Mouse (Mus musculus) CH12.LX (cell line): ENCODE measurements at regions not wholly inside any gene's neighbourhood (a gene's known extent, or its start where the extent isn't known, plus 50 kb on each side); places are given as distances from the start of the nearest gene placed in this dataset.

ENCODE experiments used
- DNase-seq: peaks from one replicate; pipeline ENCODE4 v3.0.0-alpha.2; 2013; ENCODE audit errors: extremely low read depth
- H3K27ac ChIP-seq: 2 replicates; pipeline ENCODE4 v1.5.1; 2012; ENCODE audit warnings: low read depth, mild to moderate bottlenecking, control low read depth, moderate library complexity; ENCODE audit not compliant: insufficient read depth
- H3K27me3 ChIP-seq: replicated peaks from 2 replicates; pipeline ENCODE3; 2012; ENCODE audit warnings: inconsistent platforms
- H3K36me3 ChIP-seq, 2 experiments: replicated peaks in 1 of 2; 2 replicates each; pipeline versions ENCODE3 to v1.6.1; 2012; ENCODE audit warnings: inconsistent platforms in 1 of 2, low read length in 1 of 2, mild to moderate bottlenecking in 1 of 2, mixed read lengths in 1 of 2, moderate library complexity in 1 of 2; ENCODE audit not compliant: control insufficient read depth in 1 of 2, insufficient read depth in 1 of 2
- H3K4me1 ChIP-seq, 2 experiments: 2 replicates each; pipeline ENCODE4 v1.6.1; 2012; ENCODE audit warnings: inconsistent platforms in 1 of 2, moderate library complexity in 1 of 2; ENCODE audit not compliant: insufficient read depth in 2 of 2, control insufficient read depth in 1 of 2
- H3K4me2 ChIP-seq: 2 replicates; pipeline ENCODE4 v1.6.1; 2012; ENCODE audit warnings: low read depth, mild to moderate bottlenecking, control low read depth; ENCODE audit not compliant: poor library complexity, insufficient read depth, severe bottlenecking
- H3K4me3 ChIP-seq, 3 experiments: fragments of 150-350 bp in 1 of 3; sonication (generic) in 1 of 3; replicated peaks in 1 of 3; 2 replicates each; pipeline versions ENCODE3 to v1.5.1; 2011 to 2012; ENCODE audit warnings: low read depth in 2 of 3, low read length in 2 of 3, mild to moderate bottlenecking in 2 of 3, moderate library complexity in 2 of 3, control low read depth in 1 of 3, improper control_type of control experiment in 1 of 3, inconsistent platforms in 1 of 3, mixed read lengths in 1 of 3; ENCODE audit not compliant: poor library complexity in 1 of 3
- H3K79me2 ChIP-seq: replicated peaks from 2 replicates; pipeline ENCODE4 v1.6.1; 2012; ENCODE audit warnings: mild to moderate bottlenecking, moderate library complexity; ENCODE audit not compliant: control insufficient read depth, poor library complexity, insufficient read depth, severe bottlenecking; ENCODE audit errors: extremely low read depth
- H3K9ac ChIP-seq: 2 replicates; pipeline ENCODE4 v1.6.1; 2012; ENCODE audit warnings: low read depth, mild to moderate bottlenecking, control low read depth, moderate library complexity; ENCODE audit not compliant: insufficient read depth
- H3K9me3 ChIP-seq: replicated peaks from 2 replicates; pipeline ENCODE3; 2012; ENCODE audit warnings: low read length, inconsistent platforms, mixed read lengths
- BHLHE40 ChIP-seq: IDR thresholded peaks from 2 replicates; pipeline ENCODE4 v1.6.1; 2011; ENCODE audit warnings: mild to moderate bottlenecking, low read depth, low read length, improper control_type of control experiment
- CHD1 ChIP-seq: IDR thresholded peaks from 2 replicates; pipeline ENCODE4 v1.6.1; 2012; ENCODE audit warnings: low read depth, low read length, improper control_type of control experiment, inconsistent platforms
- CTCF ChIP-seq, 2 experiments: IDR thresholded peaks in 1 of 2; conservative IDR thresholded peaks in 1 of 2; 2 replicates each; pipeline ENCODE4 v1.5.1; 2011 to 2012; ENCODE audit warnings: low read depth in 2 of 2, low read length in 2 of 2, improper control_type of control experiment in 1 of 2, inconsistent platforms in 1 of 2, mild to moderate bottlenecking in 1 of 2, moderate library complexity in 1 of 2
- E2F4 ChIP-seq: IDR thresholded peaks from 2 replicates; pipeline ENCODE4 v1.6.1; 2011; ENCODE audit warnings: low read depth, low read length, improper control_type of control experiment; ENCODE audit not compliant: insufficient replicate concordance
- EP300 ChIP-seq: IDR thresholded peaks from 2 replicates; pipeline ENCODE4 v1.6.1; 2011; ENCODE audit warnings: low read length, improper control_type of control experiment
- GABPA ChIP-seq: IDR thresholded peaks from 2 replicates; pipeline ENCODE4 v1.6.1; 2012; ENCODE audit warnings: low read depth, low read length, improper control_type of control experiment, inconsistent platforms; ENCODE audit not compliant: insufficient replicate concordance
- HCFC1 ChIP-seq: IDR thresholded peaks from 2 replicates; pipeline ENCODE4 v1.6.1; 2012; ENCODE audit warnings: low read depth, mild to moderate bottlenecking, inconsistent platforms, low read length, improper control_type of control experiment
- IRF4 ChIP-seq: IDR thresholded peaks from 2 replicates; pipeline ENCODE4 v1.6.1; 2014; ENCODE audit warnings: low read depth, mild to moderate bottlenecking, inconsistent platforms, low read length, improper control_type of control experiment
- JUN ChIP-seq: IDR thresholded peaks from 2 replicates; pipeline ENCODE4 v1.6.1; 2011; ENCODE audit warnings: low read depth, mild to moderate bottlenecking, low read length, improper control_type of control experiment, moderate library complexity; ENCODE audit not compliant: insufficient read depth
- MAX ChIP-seq: IDR thresholded peaks from 2 replicates; pipeline ENCODE4 v1.6.1; 2011; ENCODE audit warnings: low read length, improper control_type of control experiment
- MAZ ChIP-seq: IDR thresholded peaks from 2 replicates; pipeline ENCODE4 v1.6.1; 2012; ENCODE audit warnings: low read depth, mild to moderate bottlenecking, inconsistent platforms, low read length, improper control_type of control experiment, moderate library complexity
- MEF2A ChIP-seq: IDR thresholded peaks from 2 replicates; pipeline ENCODE4 v1.6.1; 2014; ENCODE audit warnings: low read depth, mild to moderate bottlenecking, inconsistent platforms, low read length, improper control_type of control experiment, borderline replicate concordance
- MXI1 ChIP-seq: IDR thresholded peaks from 2 replicates; pipeline ENCODE4 v1.6.1; 2011; ENCODE audit warnings: mild to moderate bottlenecking, low read depth, low read length, improper control_type of control experiment
- NELFE ChIP-seq: IDR thresholded peaks from 2 replicates; pipeline ENCODE4 v1.6.1; 2011; ENCODE audit warnings: low read depth, low read length, improper control_type of control experiment
- NRF1 ChIP-seq: IDR thresholded peaks from 2 replicates; pipeline ENCODE4 v1.6.1; 2014; ENCODE audit warnings: low read depth, mild to moderate bottlenecking, inconsistent platforms, low read length, improper control_type of control experiment, moderate library complexity
- POLR2A ChIP-seq: IDR thresholded peaks from 2 replicates; pipeline ENCODE4 v1.6.1; 2011; ENCODE audit warnings: low read depth, mild to moderate bottlenecking, improper control_type of control experiment, low read length
- POLR2AphosphoS2 ChIP-seq: IDR thresholded peaks from 2 replicates; pipeline ENCODE4 v1.6.1; 2011; ENCODE audit warnings: low read depth, low read length, improper control_type of control experiment
- RAD21 ChIP-seq: IDR thresholded peaks from 2 replicates; pipeline ENCODE4 v1.6.1; 2011; ENCODE audit warnings: low read depth, mild to moderate bottlenecking, low read length, improper control_type of control experiment, moderate library complexity
- RCOR1 ChIP-seq: conservative IDR thresholded peaks from 2 replicates; pipeline ENCODE4 v1.6.1; 2012; ENCODE audit warnings: low read depth, mild to moderate bottlenecking, inconsistent platforms, low read length, improper control_type of control experiment
- SIN3A ChIP-seq: IDR thresholded peaks from 2 replicates; pipeline ENCODE4 v1.6.1; 2012; ENCODE audit warnings: low read length, improper control_type of control experiment, inconsistent platforms
- TBP ChIP-seq: conservative IDR thresholded peaks from 2 replicates; pipeline ENCODE4 v1.6.1; 2011; ENCODE audit warnings: low read depth, low read length, improper control_type of control experiment
- TCF12 ChIP-seq: IDR thresholded peaks from 2 replicates; pipeline ENCODE4 v1.6.1; 2014; ENCODE audit warnings: low read depth, mild to moderate bottlenecking, inconsistent platforms, low read length, improper control_type of control experiment
- USF1 ChIP-seq: IDR thresholded peaks from 2 replicates; pipeline ENCODE4 v1.6.1; 2014; ENCODE audit warnings: low read depth, mild to moderate bottlenecking, inconsistent platforms, low read length, improper control_type of control experiment
- ZC3H11A ChIP-seq: IDR thresholded peaks from 2 replicates; pipeline ENCODE4 v1.6.1; 2012; ENCODE audit warnings: low read depth, mild to moderate bottlenecking, inconsistent platforms, low read length, improper control_type of control experiment
- dilution Hi-C: fragments of 300-500 bp; cut with MboI; formaldehyde crosslinking; loops from 2 replicates; pipeline ENCODE4 v1.14.3; 2020; ENCODE audit warnings: low sequenced_read_pairs; ENCODE audit not compliant: extremely low pct_unique_long_range_greater_than_20kb, extremely low pct_ligation_motif_present
- in situ Hi-C: fragments of 300-500 bp; cut with MboI; formaldehyde crosslinking; loops from 3 replicates; pipeline ENCODE4 v1.14.3; 2019; ENCODE audit warnings: low sequenced_read_pairs, low pct_ligation_motif_present, low pct_unique_long_range_greater_than_20kb, mixed read lengths

- H3K36me3 ChIP-seq = no peaks in the 10 kb centered on the region
- H3K9me3 ChIP-seq = peaks cover 55% of the 10 kb centered on the region
- no peak overlapping the region for H3K9ac ChIP-seq
- no peaks in the 10 kb centered on the region for H3K79me2 ChIP-seq
- in situ Hi-C loops = no loop called here
- no peaks in the 10 kb centered on the region for H3K4me1 ChIP-seq
- no peak overlapping the region for H3K27ac ChIP-seq
- no peaks in the 10 kb centered on the region for H3K27me3 ChIP-seq
- dilution Hi-C loops = no loop called here
- H3K4me2 ChIP-seq = no peak overlapping the region
- TF ChIP-seq MAX (no peak), E2F4 (no peak), CTCF (conservative IDR thresholded peaks at IDR 0.05 in 1 of 2, IDR thresholded peaks at IDR 0.05 in 1 of 2; ENCODE audit: low read depth in 2 of 2, low read length in 2 of 2) (no peak), MEF2A (no peak), SIN3A (no peak), NELFE (no peak), CHD1 (no peak)
- H3K4me3 ChIP-seq = no peak overlapping the region
- no peak for DNase-seq
These were observed 185.6 kb downstream of the Gxylt1 start for GRCm38 (mm10) chr15:93089347-93089746.

GRCm38 (mm10) chr15:93084967-93085617 is 189.9 kb downstream of the Gxylt1 start:
- H3K4me2 ChIP-seq = no peak overlapping the region
- H3K27me3 ChIP-seq = no peaks in the 10 kb centered on the region
- in situ Hi-C loops = no loop called here
- no peaks in the 10 kb centered on the region for H3K36me3 ChIP-seq
- dilution Hi-C loops = no loop called here
- TF ChIP-seq NRF1 = no peak
- TF ChIP-seq NELFE = no peak
- no peak for TF ChIP-seq MXI1
- TF ChIP-seq JUN = no peak
- TF ChIP-seq BHLHE40 = no peak
- no peak for TF ChIP-seq GABPA
- no peak for TF ChIP-seq HCFC1
- TF ChIP-seq, all 38 proteins: peak for 0
- no peak for DNase-seq
- no peaks in the 10 kb centered on the region for H3K79me2 ChIP-seq
- no peak overlapping the region for H3K27ac ChIP-seq
- H3K9ac ChIP-seq = no peak overlapping the region
- H3K4me1 ChIP-seq = no peaks in the 10 kb centered on the region
- peaks cover 64% of the 10 kb centered on the region for H3K9me3 ChIP-seq
- no peak overlapping the region for H3K4me3 ChIP-seq

- no peak overlapping the region for H3K9ac ChIP-seq
- no peaks in the 10 kb centered on the region for H3K79me2 ChIP-seq
- H3K4me2 ChIP-seq = no peak overlapping the region
- no peaks in the 10 kb centered on the region for H3K4me1 ChIP-seq
- TF ChIP-seq USF1 = no peak
- no peak for TF ChIP-seq HCFC1
- no peak for TF ChIP-seq MXI1
- TF ChIP-seq SIN3A = no peak
- no peak for TF ChIP-seq MEF2A
- no peak for TF ChIP-seq MAZ
- no peak for TF ChIP-seq EP300
- TF ChIP-seq RCOR1 = no peak
- TF ChIP-seq POLR2AphosphoS2 = no peak
- no peak for TF ChIP-seq POLR2A
- no peak for TF ChIP-seq TBP
- no peak for TF ChIP-seq RAD21
- no peak for TF ChIP-seq TCF12
- TF ChIP-seq NRF1 = no peak
- no peak for TF ChIP-seq IRF4
- no peak for TF ChIP-seq ZC3H11A
- no peak for TF ChIP-seq CHD1
- H3K27me3 ChIP-seq = no peaks in the 10 kb centered on the region
- no peak overlapping the region for H3K4me3 ChIP-seq
- H3K27ac ChIP-seq = no peak overlapping the region
- no peaks in the 10 kb centered on the region for H3K36me3 ChIP-seq
- dilution Hi-C loops = no loop called here
- in situ Hi-C loops = no loop called here
- H3K9me3 ChIP-seq = peaks cover 63% of the 10 kb centered on the region
- DNase-seq = no peak
These were observed 200.9 kb downstream of the Gxylt1 start for GRCm38 (mm10) chr15:93074070-93074469.
